Mouse (Mus musculus) CH12.LX (cell line): ENCODE results near the gene Nfkbiz.

Experiments used
- EP300 ChIP-seq: IDR thresholded peaks from 2 replicates; pipeline ENCODE4 v1.6.1; 2011; ENCODE audit warnings: low read length, improper control_type of control experiment
- ETS1 ChIP-seq: conservative IDR thresholded peaks from 2 replicates; pipeline ENCODE4 v1.6.1; 2012; ENCODE audit warnings: low read depth, mild to moderate bottlenecking, inconsistent platforms, low read length, improper control_type of control experiment, moderate library complexity
- HCFC1 ChIP-seq: IDR thresholded peaks from 2 replicates; pipeline ENCODE4 v1.6.1; 2012; ENCODE audit warnings: low read depth, mild to moderate bottlenecking, inconsistent platforms, low read length, improper control_type of control experiment
- JUN ChIP-seq: IDR thresholded peaks from 2 replicates; pipeline ENCODE4 v1.6.1; 2011; ENCODE audit warnings: low read depth, mild to moderate bottlenecking, low read length, improper control_type of control experiment, moderate library complexity; ENCODE audit not compliant: insufficient read depth
- MAX ChIP-seq: IDR thresholded peaks from 2 replicates; pipeline ENCODE4 v1.6.1; 2011; ENCODE audit warnings: low read length, improper control_type of control experiment
- POLR2A ChIP-seq: IDR thresholded peaks from 2 replicates; pipeline ENCODE4 v1.6.1; 2011; ENCODE audit warnings: low read depth, mild to moderate bottlenecking, improper control_type of control experiment, low read length

GRCm38 (mm10) chr16:55809345-55809744 lies 29.4 kb downstream of the Nfkbiz start:
- TF ChIP-seq HCFC1 (no peak), JUN (no peak), POLR2A (no peak), ETS1 (no peak), MAX (no peak), EP300 (no peak)
